Mouse (Mus musculus): ENCODE results near the gene Acad11. TPM values are rescaled to one million over a fixed set of nuclear protein-coding genes. Genes with fewer than 3 reads are reported as not detected.
A peak's percentile ranks its signal among the peaks of the same experiment; 100 is the strongest.

Gene Acad11
- polyA plus RNA-seq, 1 experiment from 2014 or later, result 19.0 TPM

GRCm38 (mm10) chr9:104075808-104076207 is 12.6 kb downstream of the Acad11 start:
- Histone ChIP-seq H3K9me3 (ENCODE audit: low read length) (no peaks in the 10 kb centered on the region), H3K4me1 (ENCODE audit: insufficient read depth, low read length) (no peaks in the 10 kb centered on the region), H3K9ac (replicated peaks; ENCODE audit: low read length) (no peak overlapping the region), H3K27me3 (ENCODE audit: insufficient read depth, low read length) (no peaks in the 10 kb centered on the region), H3K27ac (ENCODE audit: low read length) (no peak overlapping the region), H3K4me3 (ENCODE audit: low read length) (no peak overlapping the region), H3K4me2 (replicated peaks; ENCODE audit: low read depth, low read length) (no peak overlapping the region), H3K36me3 (ENCODE audit: insufficient read depth, low read length) (0 out of 2 replicates have a peak, but pooled peaks cover 2% of the 10 kb centered on the region)
- ATAC-seq (ENCODE audit: low FRiP score, low TSS enrichment), result no peak
- 73% methylated on average over 2 of the region's 2 CpGs for WGBS

DNA sequence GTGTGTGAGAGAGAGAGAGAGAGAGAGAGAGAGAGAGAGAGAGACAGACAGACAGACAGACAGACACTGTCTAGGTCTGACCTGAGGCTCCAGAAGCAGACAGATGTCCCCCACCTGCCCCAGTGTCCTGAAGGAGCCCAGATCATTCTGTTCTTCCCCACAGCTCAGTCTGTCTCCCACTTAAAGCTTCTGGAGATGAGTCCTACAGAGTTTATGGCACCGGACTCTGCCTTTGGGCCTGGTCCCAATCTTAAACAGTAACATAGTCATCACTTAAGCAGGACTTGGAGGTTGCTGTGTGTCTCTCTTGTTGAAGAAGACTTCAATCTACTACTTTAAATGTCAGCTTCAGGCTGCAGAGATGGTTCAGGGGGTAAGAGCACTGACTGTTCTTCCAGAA is 15.6 kb downstream of the Acad11 start:
- Histone ChIP-seq H3K9me3 (ENCODE audit: low read length) (no peaks in the 10 kb centered on the region), H3K27me3 (ENCODE audit: insufficient read depth, low read length) (no peaks in the 10 kb centered on the region), H3K27ac (ENCODE audit: low read length) (no peak overlapping the region), H3K4me3 (ENCODE audit: low read length) (no peak overlapping the region), H3K4me1 (ENCODE audit: insufficient read depth, low read length) (no peaks in the 10 kb centered on the region), H3K9ac (replicated peaks; ENCODE audit: low read length) (no peak overlapping the region), H3K36me3 (ENCODE audit: insufficient read depth, low read length) (0 out of 2 replicates have a peak, but pooled peaks cover 2% of the 10 kb centered on the region), H3K4me2 (replicated peaks; ENCODE audit: low read depth, low read length) (no peak overlapping the region)
- ATAC-seq (ENCODE audit: low FRiP score, low TSS enrichment), result no peak
- 91% methylated on average over 1 of the region's 1 CpGs for WGBS

DNA sequence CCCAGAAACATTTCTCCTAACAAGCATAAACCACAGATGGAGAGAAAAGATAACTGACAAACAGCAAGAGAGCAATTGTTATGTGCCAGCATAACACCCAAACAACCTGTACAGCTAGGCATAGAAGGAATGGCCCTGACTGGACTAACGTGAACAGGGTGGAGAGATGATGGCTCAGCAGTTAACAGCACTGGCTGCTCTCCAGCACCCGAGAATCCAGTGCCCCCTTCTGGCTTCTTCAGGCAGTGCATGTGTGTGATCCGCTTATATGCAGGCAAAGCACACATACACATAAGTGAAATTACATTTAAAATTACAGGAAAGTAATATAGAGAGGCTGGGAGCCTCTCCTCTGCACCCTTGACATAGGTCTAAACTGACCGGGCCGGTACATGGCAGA is 16.2 kb downstream of the Acad11 start:
- H3K9ac ChIP-seq (replicated peaks; ENCODE audit: low read length), result no peak overlapping the region
- H3K27me3 ChIP-seq (ENCODE audit: insufficient read depth, low read length), result no peaks in the 10 kb centered on the region
- no peak overlapping the region for H3K27ac ChIP-seq (ENCODE audit: low read length)
- H3K9me3 ChIP-seq (ENCODE audit: low read length), result no peaks in the 10 kb centered on the region
- H3K4me2 ChIP-seq (replicated peaks; ENCODE audit: low read depth, low read length), result no peak overlapping the region
- H3K4me3 ChIP-seq (ENCODE audit: low read length), result no peak overlapping the region
- H3K4me1 ChIP-seq (ENCODE audit: insufficient read depth, low read length), result no peaks in the 10 kb centered on the region
- WGBS, result 44% methylated on average over 5 of the region's 5 CpGs
- no peak for ATAC-seq (ENCODE audit: low FRiP score, low TSS enrichment)
- H3K36me3 ChIP-seq (ENCODE audit: insufficient read depth, low read length), result 0 out of 2 replicates have a peak, but pooled peaks cover 2% of the 10 kb centered on the region

- ATAC-seq (ENCODE audit: low FRiP score, low TSS enrichment), result no peak
- no peak overlapping the region for H3K9ac ChIP-seq (replicated peaks; ENCODE audit: low read length)
- H3K4me3 ChIP-seq (ENCODE audit: low read length), result no peak overlapping the region
- no peaks in the 10 kb centered on the region for H3K9me3 ChIP-seq (ENCODE audit: low read length)
- no peaks in the 10 kb centered on the region for H3K4me1 ChIP-seq (ENCODE audit: insufficient read depth, low read length)
- H3K27me3 ChIP-seq (ENCODE audit: insufficient read depth, low read length), result no peaks in the 10 kb centered on the region
- no peak overlapping the region for H3K27ac ChIP-seq (ENCODE audit: low read length)
- no peak overlapping the region for H3K4me2 ChIP-seq (replicated peaks; ENCODE audit: low read depth, low read length)
- WGBS, result 74% methylated on average over 3 of the region's 3 CpGs
- H3K36me3 ChIP-seq (ENCODE audit: insufficient read depth, low read length), result 0 out of 2 replicates have a peak, but pooled peaks cover under 1% of the 10 kb centered on the region
These were observed 16.9 kb downstream of the Acad11 start for GRCm38 (mm10) chr9:104080038-104080437.

- 59% methylated on average over 4 of the region's 4 CpGs for WGBS
- Histone ChIP-seq H3K27me3 (ENCODE audit: insufficient read depth, low read length) (no peaks in the 10 kb centered on the region), H3K4me2 (replicated peaks; ENCODE audit: low read depth, low read length) (no peak overlapping the region), H3K27ac (ENCODE audit: low read length) (no peak overlapping the region), H3K4me1 (ENCODE audit: insufficient read depth, low read length) (no peaks in the 10 kb centered on the region), H3K9me3 (ENCODE audit: low read length) (no peaks in the 10 kb centered on the region), H3K4me3 (ENCODE audit: low read length) (no peak overlapping the region), H3K36me3 (ENCODE audit: insufficient read depth, low read length) (no peaks in the 10 kb centered on the region), H3K9ac (replicated peaks; ENCODE audit: low read length) (no peak overlapping the region)
- ATAC-seq (ENCODE audit: low FRiP score, low TSS enrichment), result no peak
These were observed 22.7 kb downstream of the Acad11 start for GRCm38 (mm10) chr9:104085730-104086429.

- Histone ChIP-seq H3K4me3 (ENCODE audit: low read length) (no peak overlapping the region), H3K27me3 (ENCODE audit: insufficient read depth, low read length) (no peaks in the 10 kb centered on the region), H3K36me3 (ENCODE audit: insufficient read depth, low read length) (no peaks in the 10 kb centered on the region), H3K4me2 (replicated peaks; ENCODE audit: low read depth, low read length) (no peak overlapping the region), H3K27ac (ENCODE audit: low read length) (peak overlapping the region; percentile 27; the same call in 1 of the 2 replicates), H3K9me3 (ENCODE audit: low read length) (no peaks in the 10 kb centered on the region), H3K9ac (replicated peaks; ENCODE audit: low read length) (no peak overlapping the region), H3K4me1 (ENCODE audit: insufficient read depth, low read length) (no peaks in the 10 kb centered on the region)
- WGBS, result 59% methylated on average over 8 of the region's 8 CpGs
- ATAC-seq (ENCODE audit: low FRiP score, low TSS enrichment), result no peak
These were observed 25.4 kb downstream of the Acad11 start for GRCm38 (mm10) chr9:104088555-104088954.

GRCm38 (mm10) chr9:104092945-104093344 is 29.8 kb downstream of the Acad11 start:
- Histone ChIP-seq H3K36me3 (ENCODE audit: insufficient read depth, low read length) (no peaks in the 10 kb centered on the region), H3K9ac (replicated peaks; ENCODE audit: low read length) (no peak overlapping the region), H3K9me3 (ENCODE audit: low read length) (no peaks in the 10 kb centered on the region), H3K4me3 (ENCODE audit: low read length) (no peak overlapping the region), H3K27ac (ENCODE audit: low read length) (no peak overlapping the region), H3K27me3 (ENCODE audit: insufficient read depth, low read length) (no peaks in the 10 kb centered on the region), H3K4me1 (ENCODE audit: insufficient read depth, low read length) (no peaks in the 10 kb centered on the region), H3K4me2 (replicated peaks; ENCODE audit: low read depth, low read length) (no peak overlapping the region)
- no peak for ATAC-seq (ENCODE audit: low FRiP score, low TSS enrichment)
- WGBS, result 81% methylated on average over 5 of the region's 5 CpGs

- Histone ChIP-seq H3K36me3 (ENCODE audit: insufficient read depth, low read length) (no peaks in the 10 kb centered on the region), H3K27me3 (ENCODE audit: insufficient read depth, low read length) (no peaks in the 10 kb centered on the region), H3K4me1 (ENCODE audit: insufficient read depth, low read length) (peaks cover 16% of the 10 kb centered on the region), H3K9me3 (ENCODE audit: low read length) (no peaks in the 10 kb centered on the region), H3K27ac (ENCODE audit: low read length) (no peak overlapping the region), H3K4me3 (ENCODE audit: low read length) (no peak overlapping the region), H3K9ac (replicated peaks; ENCODE audit: low read length) (no peak overlapping the region), H3K4me2 (replicated peaks; ENCODE audit: low read depth, low read length) (no peak overlapping the region)
- ATAC-seq (ENCODE audit: low FRiP score, low TSS enrichment), result no peak
- WGBS, result 46% methylated on average over 5 of the region's 5 CpGs
These were observed 35.1 kb downstream of the Acad11 start for GRCm38 (mm10) chr9:104098256-104098655.

GRCm38 (mm10) chr9:104099060-104099459 is 35.9 kb downstream of the Acad11 start:
- no peak overlapping the region for H3K4me2 ChIP-seq (replicated peaks; ENCODE audit: low read depth, low read length)
- no peaks in the 10 kb centered on the region for H3K9me3 ChIP-seq (ENCODE audit: low read length)
- H3K36me3 ChIP-seq (ENCODE audit: insufficient read depth, low read length), result no peaks in the 10 kb centered on the region
- H3K4me3 ChIP-seq (ENCODE audit: low read length), result no peak overlapping the region
- no peak overlapping the region for H3K27ac ChIP-seq (ENCODE audit: low read length)
- H3K27me3 ChIP-seq (ENCODE audit: insufficient read depth, low read length), result no peaks in the 10 kb centered on the region
- WGBS, result 91% methylated on average over 11 of the region's 11 CpGs
- no peak overlapping the region for H3K9ac ChIP-seq (replicated peaks; ENCODE audit: low read length)
- H3K4me1 ChIP-seq (ENCODE audit: insufficient read depth, low read length), result peaks cover 16% of the 10 kb centered on the region
- ATAC-seq (ENCODE audit: low FRiP score, low TSS enrichment), result no peak

- H3K4me1 ChIP-seq (ENCODE audit: insufficient read depth, low read length), result peaks cover 16% of the 10 kb centered on the region
- H3K4me2 ChIP-seq (replicated peaks; ENCODE audit: low read depth, low read length), result no peak overlapping the region
- no peak overlapping the region for H3K4me3 ChIP-seq (ENCODE audit: low read length)
- WGBS, result 47% methylated on average over 7 of the region's 7 CpGs
- peak; percentile 75; the same call in 1 of the 2 replicates for ATAC-seq (ENCODE audit: low FRiP score, low TSS enrichment)
- H3K27me3 ChIP-seq (ENCODE audit: insufficient read depth, low read length), result no peaks in the 10 kb centered on the region
- H3K9ac ChIP-seq (replicated peaks; ENCODE audit: low read length), result no peak overlapping the region
- no peak overlapping the region for H3K27ac ChIP-seq (ENCODE audit: low read length)
- no peaks in the 10 kb centered on the region for H3K36me3 ChIP-seq (ENCODE audit: insufficient read depth, low read length)
- H3K9me3 ChIP-seq (ENCODE audit: low read length), result no peaks in the 10 kb centered on the region
These were observed 37.6 kb downstream of the Acad11 start for GRCm38 (mm10) chr9:104100822-104101221.
